Mouse (Mus musculus): ENCODE results near the gene Atp5mpl.

DNA sequence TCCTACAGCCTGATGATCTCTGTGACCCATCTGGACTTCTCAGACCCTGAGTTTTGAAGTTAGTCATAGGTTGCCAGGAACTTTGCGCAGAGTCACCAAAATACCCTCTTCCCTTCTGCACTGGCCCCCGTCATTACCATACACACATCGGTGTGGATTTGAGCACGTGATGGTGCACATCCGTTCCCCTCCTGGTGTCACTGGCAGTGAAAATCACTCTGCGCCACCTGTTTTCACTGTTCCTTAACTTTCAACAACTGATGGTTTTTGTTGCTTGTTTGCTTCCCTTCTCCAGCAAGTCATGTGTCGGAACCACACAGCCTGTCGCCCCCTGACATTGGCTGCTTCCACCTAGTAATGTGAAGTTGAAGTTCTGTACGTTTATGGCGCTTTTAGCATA lies 5.7 kb upstream of the Atp5mpl start:
- TF ChIP-seq CTCF (conservative IDR thresholded peaks at IDR 0.05; ENCODE audit: low read length) (no peak), NANOG (IDR thresholded peaks at IDR 0.05; ENCODE audit: borderline replicate concordance, low read length) (no peak)

All from E14TG2a.4 (cell line).